Mouse (Mus musculus) midbrain, embryonic 13.5 days (tissue): Measurements from ENCODE around the gene Spi1. TPM values are rescaled to one million over a fixed set of nuclear protein-coding genes. Genes with fewer than 3 reads are reported as not detected.
"Not testable (repeated sequence)": the region's sequence is repeated elsewhere in the genome, so short reads cannot be mapped to it uniquely, and the experiment has no call there.

ENCODE experiments used
- ATAC-seq: fragments of 200-750 bp; cut with Nextera tagmentation; 2 replicates; pipeline ENCODE4 v1.8.0; 2017; ENCODE audit warnings: mild to moderate bottlenecking, moderate TSS enrichment, moderate library complexity
- H3K27ac ChIP-seq: fragments of 300-500 bp; sonication (generic); 2 replicates; pipeline ENCODE4 v1.5.1; 2015; ENCODE audit warnings: inconsistent platforms, mild to moderate bottlenecking, moderate library complexity
- H3K27me3 ChIP-seq: fragments of 300-500 bp; sonication (generic); 2 replicates; pipeline ENCODE4 v1.6.1; 2015; ENCODE audit warnings: mild to moderate bottlenecking, inconsistent platforms
- H3K36me3 ChIP-seq: fragments of 300-500 bp; sonication (generic); 2 replicates; pipeline ENCODE4 v1.6.1; 2015; ENCODE audit warnings: mild to moderate bottlenecking, inconsistent platforms
- H3K4me1 ChIP-seq: fragments of 300-500 bp; sonication (generic); replicated peaks from 2 replicates; pipeline ENCODE4 v1.6.1; 2015; ENCODE audit warnings: inconsistent platforms
- H3K4me2 ChIP-seq: fragments of 300-500 bp; sonication (generic); replicated peaks from 2 replicates; pipeline ENCODE4 v1.6.1; 2015; ENCODE audit warnings: moderate library complexity, mild to moderate bottlenecking, inconsistent platforms
- H3K4me3 ChIP-seq: fragments of 300-500 bp; sonication (generic); replicated peaks from 2 replicates; pipeline ENCODE4 v1.5.1; 2015; ENCODE audit warnings: mild to moderate bottlenecking, inconsistent platforms
- H3K9ac ChIP-seq: fragments of 300-500 bp; sonication (generic); replicated peaks from 2 replicates; pipeline ENCODE4 v1.6.1; 2015; ENCODE audit warnings: mild to moderate bottlenecking, inconsistent platforms
- H3K9me3 ChIP-seq: fragments of 300-500 bp; sonication (generic); 2 replicates; pipeline ENCODE4 v1.6.1; 2016; ENCODE audit warnings: mild to moderate bottlenecking, inconsistent platforms
- WGBS: fragments of 180-500 bp; shearing (Covaris S2); methylation state at CpG from one replicate; pipeline ENCODE4 v1.1.7; 2015; 5-methylcytosine and 5-hydroxymethylcytosine counted together
- polyA plus RNA-seq: library from polyadenylated mRNA; unstranded; fragments of >200 nt; fragmentation: Nextera tagmentation; extraction: Ambion mirVana; gene quantifications from 2 replicates; pipeline ENCODE4 v1.2.1, GENCODE M21; 2015

Gene Spi1
- polyA plus RNA-seq, 1 experiment from 2014 or later = 3.0 TPM

DNA sequence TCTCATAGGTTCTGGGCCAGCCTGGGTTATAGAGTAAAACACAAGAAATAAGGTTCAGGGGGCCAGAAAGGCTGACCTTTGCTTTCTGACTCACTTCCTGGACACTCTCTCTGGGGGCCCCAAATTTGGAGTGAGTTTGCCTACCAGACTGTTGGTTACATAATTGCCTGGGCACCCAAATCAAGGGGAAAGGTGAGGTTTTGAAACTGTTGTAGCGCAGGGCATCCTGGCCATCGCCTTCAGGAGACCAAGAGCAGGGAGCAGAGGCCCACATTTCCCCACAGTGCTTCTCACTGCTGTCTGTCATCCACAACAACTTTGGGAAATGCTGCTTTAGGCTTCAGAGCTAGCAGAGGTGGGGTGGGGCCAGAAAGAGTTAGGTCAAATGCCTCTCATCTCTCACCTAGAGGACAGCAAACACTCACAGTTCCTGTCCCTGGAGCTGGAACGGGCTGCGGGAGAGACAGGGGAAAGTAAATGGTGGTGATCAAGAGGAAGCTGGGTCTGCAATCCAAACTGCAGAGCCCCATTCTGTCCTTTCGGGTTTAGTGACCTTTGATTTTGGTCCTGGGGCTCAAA lies 27.7 kb downstream of the Spi1 start:
- Histone ChIP-seq H3K4me3 (no peak overlapping the region), H3K9ac (no peak overlapping the region), H3K27ac (no peak overlapping the region), H3K36me3 (no peaks in the 10 kb centered on the region), H3K4me1 (peaks cover 3% of the 10 kb centered on the region; the same call in 1 of the 2 replicates), H3K9me3 (no peaks in the 10 kb centered on the region), H3K27me3 (no peaks in the 10 kb centered on the region), H3K4me2 (no peak overlapping the region)
- WGBS = 95% methylated on average over 5 of the region's 5 CpGs
- no peak for ATAC-seq

DNA sequence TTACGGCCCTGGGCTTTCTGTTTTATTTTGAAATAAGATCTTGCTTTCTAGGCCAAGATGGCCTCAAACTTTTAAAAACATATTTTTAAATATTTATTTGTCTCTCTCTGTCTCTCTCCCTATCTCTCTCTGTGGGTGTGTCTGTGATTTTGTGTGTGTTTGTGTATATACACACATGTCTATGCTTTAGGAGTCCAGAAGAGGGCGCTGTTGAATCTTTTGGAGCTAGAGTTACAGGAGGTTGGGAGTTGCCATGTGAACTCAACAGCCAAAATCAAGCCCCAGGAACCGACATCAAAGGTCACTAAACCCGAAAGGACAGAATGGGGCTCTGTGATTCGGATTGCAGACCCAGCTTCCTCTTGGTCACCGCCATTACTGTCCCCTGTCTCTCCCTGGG lies 28.2 kb downstream of the Spi1 start:
- Histone ChIP-seq H3K9me3 (no peaks in the 10 kb centered on the region), H3K4me3 (no peak overlapping the region), H3K4me1 (peaks cover 8% of the 10 kb centered on the region), H3K27ac (no peak overlapping the region), H3K4me2 (no peak overlapping the region), H3K9ac (no peak overlapping the region), H3K36me3 (no peaks in the 10 kb centered on the region), H3K27me3 (0 out of 2 replicates have a peak, but pooled peaks cover 3% of the 10 kb centered on the region)
- 73% methylated on average over 6 of the region's 6 CpGs for WGBS
- ATAC-seq = no peak

DNA sequence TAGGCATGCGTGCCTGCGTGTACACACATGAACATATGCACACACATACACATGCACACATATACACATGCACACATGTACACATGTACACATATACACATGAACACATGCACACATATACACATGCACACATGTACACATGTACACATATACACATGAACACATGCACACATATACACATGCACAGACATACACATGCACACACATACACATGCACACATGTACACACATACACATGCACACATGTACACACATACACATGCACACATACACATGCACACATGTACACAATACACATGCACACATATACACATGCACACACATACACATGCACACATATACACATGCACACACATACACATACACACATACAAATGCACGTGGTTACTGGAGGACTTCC lies 29.6 kb downstream of the Spi1 start:
- not testable (repeated sequence) for H3K9me3 ChIP-seq, H3K4me3 ChIP-seq, H3K36me3 ChIP-seq, H3K27ac ChIP-seq, H3K27me3 ChIP-seq, ATAC-seq, H3K4me2 ChIP-seq, H3K9ac ChIP-seq
- WGBS = 92% methylated on average over 3 of the region's 3 CpGs
- H3K4me1 ChIP-seq = peaks cover 10% of the 10 kb centered on the region

DNA sequence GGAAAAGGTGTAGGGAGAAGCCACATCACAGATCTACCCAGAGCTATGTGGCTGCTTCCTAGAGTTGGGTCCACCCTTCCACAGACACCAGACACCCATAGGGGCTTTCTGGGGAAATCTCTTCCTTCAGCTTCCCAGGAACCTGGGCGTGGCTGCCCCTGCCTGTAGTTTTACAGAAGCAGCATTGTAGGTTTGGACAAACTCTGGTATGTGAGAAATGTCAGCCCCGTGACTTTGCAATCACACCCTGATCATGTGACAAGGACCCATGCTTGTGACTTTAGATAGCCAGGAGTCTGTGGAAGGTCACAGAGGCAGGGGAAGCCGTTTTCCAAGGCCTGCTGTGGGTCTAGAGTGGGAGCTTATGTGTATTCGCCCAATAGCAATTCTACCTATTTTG lies 30.3 kb downstream of the Spi1 start:
- 0 out of 2 replicates have a peak, but pooled peaks cover 5% of the 10 kb centered on the region for H3K27me3 ChIP-seq
- H3K9me3 ChIP-seq = no peaks in the 10 kb centered on the region
- H3K27ac ChIP-seq = no peak overlapping the region
- H3K4me2 ChIP-seq = no peak overlapping the region
- H3K4me3 ChIP-seq = no peak overlapping the region
- H3K9ac ChIP-seq = no peak overlapping the region
- peaks cover 10% of the 10 kb centered on the region for H3K4me1 ChIP-seq
- WGBS = 67% methylated on average over 4 of the region's 4 CpGs
- ATAC-seq = no peak
- no peaks in the 10 kb centered on the region for H3K36me3 ChIP-seq

DNA sequence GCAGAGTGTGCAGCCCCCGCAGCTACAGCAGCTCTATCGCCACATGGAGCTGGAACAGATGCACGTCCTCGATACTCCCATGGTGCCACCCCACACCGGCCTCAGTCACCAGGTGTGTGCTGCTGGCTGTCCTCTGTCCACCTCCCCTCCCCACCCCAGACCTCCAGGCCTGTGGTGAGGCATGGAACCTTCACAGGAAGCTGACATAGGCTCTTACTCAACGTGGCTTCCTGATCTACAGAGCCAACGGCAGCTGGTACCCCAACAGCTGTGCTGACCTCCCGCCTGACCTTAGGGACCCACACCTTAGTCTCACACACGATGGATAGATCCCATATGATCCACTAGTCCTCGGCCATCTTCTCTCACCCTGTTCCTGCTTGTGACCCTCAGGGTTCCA lies 31.1 kb downstream of the Spi1 start:
- ATAC-seq = no peak
- Histone ChIP-seq H3K27ac (no peak overlapping the region), H3K9me3 (no peaks in the 10 kb centered on the region), H3K4me3 (no peak overlapping the region), H3K27me3 (0 out of 2 replicates have a peak, but pooled peaks cover 5% of the 10 kb centered on the region), H3K36me3 (no peaks in the 10 kb centered on the region), H3K9ac (no peak overlapping the region; the same call in 1 of the 2 replicates), H3K4me2 (no peak overlapping the region), H3K4me1 (peaks cover 10% of the 10 kb centered on the region)
- 84% methylated on average over 10 of the region's 10 CpGs for WGBS

DNA sequence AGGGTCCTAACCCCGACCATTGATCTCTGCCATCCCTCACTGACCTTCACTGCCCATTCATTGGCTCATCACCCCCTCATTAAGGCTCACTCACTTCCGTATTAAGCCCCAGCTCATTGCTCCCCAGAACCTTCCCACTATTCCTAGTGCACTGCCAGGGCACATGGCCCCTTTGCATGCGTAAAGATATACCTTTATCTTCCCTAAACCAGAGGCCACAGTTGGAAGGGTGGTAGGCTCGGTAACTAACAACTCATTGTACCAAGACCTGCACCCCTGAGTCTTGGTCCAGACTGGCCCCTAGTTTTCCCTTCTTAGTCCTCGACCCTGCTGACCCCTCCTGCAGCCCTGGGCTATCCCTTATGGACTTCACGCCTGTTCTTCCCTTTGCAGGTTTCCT lies 31.7 kb downstream of the Spi1 start:
- Histone ChIP-seq H3K27ac (no peak overlapping the region), H3K4me2 (no peak overlapping the region), H3K4me1 (peaks cover 10% of the 10 kb centered on the region), H3K27me3 (0 out of 2 replicates have a peak, but pooled peaks cover 5% of the 10 kb centered on the region), H3K4me3 (no peak overlapping the region), H3K9ac (no peak overlapping the region), H3K9me3 (no peaks in the 10 kb centered on the region), H3K36me3 (no peaks in the 10 kb centered on the region)
- no peak for ATAC-seq
- WGBS = 78% methylated on average over 6 of the region's 6 CpGs

DNA sequence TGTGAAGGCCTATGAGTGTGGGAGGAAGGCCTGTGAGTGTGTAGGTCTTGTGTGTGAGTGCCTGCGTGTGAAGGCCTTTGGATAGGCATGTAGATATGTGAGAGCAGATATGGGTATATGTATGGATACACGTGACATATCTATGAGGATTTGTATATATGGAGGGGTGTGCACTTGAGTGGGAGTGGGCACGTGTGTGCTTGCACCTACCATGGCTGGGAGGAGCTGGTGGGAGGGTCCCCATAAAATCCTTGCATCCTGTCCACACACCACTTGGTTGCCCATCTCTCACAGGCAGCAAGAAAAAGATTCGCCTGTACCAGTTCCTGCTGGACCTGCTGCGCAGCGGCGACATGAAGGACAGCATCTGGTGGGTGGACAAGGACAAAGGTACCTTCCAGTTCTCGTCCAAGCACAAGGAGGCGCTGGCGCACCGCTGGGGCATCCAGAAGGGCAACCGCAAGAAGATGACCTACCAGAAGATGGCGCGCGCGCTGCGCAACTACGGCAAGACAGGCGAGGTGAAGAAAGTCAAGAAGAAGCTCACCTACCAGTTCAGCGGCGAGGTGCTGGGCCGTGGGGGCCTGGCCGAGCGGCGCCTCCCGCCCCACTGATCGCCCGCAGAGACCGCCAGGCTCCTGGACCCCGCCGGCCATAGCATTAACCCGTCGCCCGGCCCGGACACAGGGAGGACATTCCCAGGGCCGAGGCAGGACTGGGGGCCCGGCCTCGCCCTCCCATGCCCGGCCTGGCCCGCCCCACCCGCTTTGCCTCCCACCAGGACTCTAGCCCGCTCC lies 32.8 kb downstream of the Spi1 start:
- peak overlapping the region; percentile 61 for H3K9ac ChIP-seq
- H3K4me3 ChIP-seq = peak overlapping the region; percentile 37
- H3K27ac ChIP-seq = no peak overlapping the region
- H3K27me3 ChIP-seq = 0 out of 2 replicates have a peak, but pooled peaks cover 5% of the 10 kb centered on the region
- WGBS = 7% methylated on average over 42 of the region's 42 CpGs
- ATAC-seq = peak; percentile 75
- no peaks in the 10 kb centered on the region for H3K9me3 ChIP-seq
- H3K36me3 ChIP-seq = no peaks in the 10 kb centered on the region
- peaks cover 10% of the 10 kb centered on the region for H3K4me1 ChIP-seq
- H3K4me2 ChIP-seq = peak overlapping the region; percentile 67

DNA sequence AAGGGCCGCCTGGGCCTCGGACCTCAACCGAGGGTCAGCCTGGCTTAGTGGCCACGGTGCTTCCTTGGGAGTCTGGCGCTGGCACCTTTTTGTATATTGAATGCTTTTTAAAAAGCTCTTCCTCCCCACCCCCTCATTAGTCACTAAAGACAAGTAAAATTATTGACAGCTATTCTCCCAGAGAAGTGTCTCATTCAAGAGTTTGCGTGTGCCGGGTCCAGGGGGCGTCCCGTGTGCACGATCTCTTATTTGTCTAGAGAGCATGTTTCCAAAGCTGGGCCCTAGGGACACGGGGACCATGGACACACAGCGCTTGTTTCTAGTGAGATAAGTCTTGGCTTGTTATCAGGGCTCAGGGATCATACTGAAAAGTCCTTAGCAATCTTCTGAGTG lies 33.4 kb downstream of the Spi1 start:
- 40% methylated on average over 12 of the region's 12 CpGs for WGBS
- Histone ChIP-seq H3K27me3 (0 out of 2 replicates have a peak, but pooled peaks cover 5% of the 10 kb centered on the region), H3K9me3 (no peaks in the 10 kb centered on the region), H3K4me1 (peaks cover 10% of the 10 kb centered on the region), H3K36me3 (no peaks in the 10 kb centered on the region), H3K27ac (no peak overlapping the region), H3K4me3 (peak overlapping the region; percentile 37), H3K4me2 (peak overlapping the region; percentile 67), H3K9ac (peak overlapping the region; percentile 61)
- ATAC-seq = no peak

DNA sequence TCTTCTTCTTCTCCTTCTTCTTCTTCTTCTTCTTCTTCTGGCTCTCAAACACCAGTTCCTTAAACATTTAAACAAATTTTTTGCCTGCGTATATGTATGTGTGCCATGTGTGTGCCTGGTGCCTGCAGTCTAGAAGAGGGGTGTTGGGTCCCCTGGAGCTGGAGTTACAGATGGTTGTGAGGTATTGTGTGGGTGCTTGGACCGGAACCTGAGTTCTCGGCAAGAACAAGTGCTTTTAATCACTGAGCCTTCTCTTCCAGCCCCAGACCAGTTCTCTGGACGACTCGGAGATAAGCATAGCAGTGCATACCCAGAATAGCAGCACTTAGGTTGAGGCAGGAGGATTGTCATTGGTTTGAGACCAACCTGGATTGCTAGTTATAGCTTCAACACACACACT lies 34.7 kb downstream of the Spi1 start:
- no peaks in the 10 kb centered on the region for H3K9me3 ChIP-seq
- H3K4me1 ChIP-seq = peaks cover 10% of the 10 kb centered on the region
- H3K9ac ChIP-seq = no peak overlapping the region
- 0 out of 2 replicates have a peak, but pooled peaks cover 5% of the 10 kb centered on the region for H3K27me3 ChIP-seq
- H3K4me3 ChIP-seq = no peak overlapping the region
- H3K36me3 ChIP-seq = no peaks in the 10 kb centered on the region
- H3K4me2 ChIP-seq = no peak overlapping the region
- WGBS = 85% methylated on average over 5 of the region's 5 CpGs
- no peak overlapping the region for H3K27ac ChIP-seq
- no peak for ATAC-seq

DNA sequence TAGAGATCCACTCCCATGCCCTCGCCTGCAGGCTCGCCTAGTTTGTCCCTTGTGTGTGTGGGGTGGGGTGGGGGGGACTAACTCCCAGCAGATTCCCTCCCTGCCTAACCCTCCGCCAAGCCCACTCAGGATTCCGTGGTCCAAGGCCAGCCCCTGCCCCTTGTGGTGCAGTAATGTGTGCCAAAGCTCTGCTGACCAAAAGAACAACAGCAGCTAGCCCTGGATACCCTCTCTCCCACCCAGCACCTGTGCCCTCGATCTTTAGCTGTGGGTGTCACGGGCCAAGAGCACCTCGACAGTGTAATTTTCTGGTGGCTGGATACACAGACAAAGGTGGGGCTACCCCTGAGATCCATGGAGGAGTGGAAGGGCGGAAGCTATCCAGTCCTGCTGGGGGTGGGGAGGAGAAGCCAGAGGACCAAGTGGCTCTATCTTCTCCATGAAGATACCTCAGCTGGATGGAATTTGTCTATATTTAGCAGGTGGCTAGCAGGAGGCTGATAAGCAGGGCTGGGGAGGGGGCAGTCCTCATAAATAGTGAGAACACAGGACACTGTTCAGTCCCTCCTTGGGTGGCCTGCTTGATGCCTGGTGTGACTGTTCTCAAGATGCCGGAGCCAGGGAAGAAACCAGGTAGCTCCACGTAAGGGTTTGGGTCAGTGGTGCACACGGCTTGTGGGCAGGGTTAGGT lies 35.5 kb downstream of the Spi1 start, which contains the start of gene Mybpc3:
Gene Mybpc3, plus strand, starts transcription at position 560 of the 691 bp plus-strand sequence.
- no peak within 1 kb of the TSS for H3K9ac ChIP-seq
- peaks cover 10% of the 10 kb centered on the region for H3K4me1 ChIP-seq

DNA sequence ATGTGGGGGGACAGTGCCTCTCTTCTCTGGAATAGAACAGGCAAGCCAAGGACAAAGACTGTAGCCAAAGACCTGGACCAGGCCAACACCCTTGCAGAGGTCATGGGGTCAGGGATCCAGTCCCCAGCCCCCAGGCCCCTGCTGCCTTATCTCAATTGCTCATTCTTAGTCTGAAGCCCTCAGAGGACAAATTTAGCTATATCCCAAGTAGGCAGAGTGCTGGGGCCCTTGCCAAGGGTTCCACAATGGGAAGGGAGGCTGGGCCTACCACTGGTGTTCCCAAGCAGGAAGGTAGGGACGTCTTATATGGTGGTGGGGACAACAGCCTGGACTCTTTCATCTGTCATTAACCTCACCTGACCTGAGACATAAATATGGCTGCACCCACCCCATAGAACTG lies 36.5 kb downstream of the Spi1 start:
- no peaks in the 10 kb centered on the region for H3K36me3 ChIP-seq
- 77% methylated on average over 1 of the region's 1 CpGs for WGBS
- ATAC-seq = no peak
- peaks cover 5% of the 10 kb centered on the region; the same call in 1 of the 2 replicates for H3K27me3 ChIP-seq
- H3K9ac ChIP-seq = no peak overlapping the region
- H3K4me2 ChIP-seq = no peak overlapping the region
- no peak overlapping the region for H3K4me3 ChIP-seq
- peaks cover 10% of the 10 kb centered on the region for H3K4me1 ChIP-seq
- H3K9me3 ChIP-seq = no peaks in the 10 kb centered on the region
- H3K27ac ChIP-seq = no peak overlapping the region

More for the DNA sequence above, 35.5 kb downstream of the Spi1 start, which contains the start of gene Mybpc3:
- no peaks in the 10 kb centered on the region for H3K9me3 ChIP-seq
- H3K27ac ChIP-seq = no peak within 1 kb of the TSS
- no peak within 1 kb of the TSS for H3K4me2 ChIP-seq
- no peak within 1 kb of the TSS for H3K4me3 ChIP-seq
- peaks cover 5% of the 10 kb centered on the region; the same call in 1 of the 2 replicates for H3K27me3 ChIP-seq
- WGBS = 76% methylated on average over 11 of the region's 11 CpGs
- ATAC-seq = no peak
- H3K36me3 ChIP-seq = no peaks in the 10 kb centered on the region

DNA sequence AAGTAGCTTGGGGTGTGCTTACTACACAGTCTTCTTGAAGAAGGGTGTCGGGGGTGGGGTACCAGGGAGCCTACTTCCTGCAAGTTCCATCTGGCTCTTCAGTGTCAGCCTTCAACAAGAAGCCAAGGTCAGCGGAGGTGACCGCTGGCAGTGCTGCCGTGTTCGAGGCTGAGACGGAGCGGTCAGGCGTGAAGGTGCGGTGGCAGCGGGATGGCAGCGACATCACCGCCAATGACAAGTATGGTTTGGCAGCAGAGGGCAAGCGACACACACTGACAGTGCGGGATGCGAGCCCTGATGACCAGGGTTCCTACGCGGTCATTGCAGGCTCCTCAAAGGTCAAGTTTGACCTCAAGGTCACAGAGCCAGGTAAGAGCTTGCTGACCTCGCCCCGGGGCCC lies 36.9 kb downstream of the Spi1 start:
- WGBS = 91% methylated on average over 19 of the region's 19 CpGs
- no peaks in the 10 kb centered on the region for H3K9me3 ChIP-seq

More for the DNA sequence above, 36.9 kb downstream of the Spi1 start:
- H3K4me1 ChIP-seq = peaks cover 10% of the 10 kb centered on the region
- no peak overlapping the region for H3K4me3 ChIP-seq
- no peaks in the 10 kb centered on the region for H3K36me3 ChIP-seq
- no peak overlapping the region for H3K4me2 ChIP-seq
- ATAC-seq = no peak
- no peak overlapping the region for H3K27ac ChIP-seq
- peaks cover 5% of the 10 kb centered on the region; the same call in 1 of the 2 replicates for H3K27me3 ChIP-seq
- H3K9ac ChIP-seq = no peak overlapping the region
